In the genomic region with DNA sequence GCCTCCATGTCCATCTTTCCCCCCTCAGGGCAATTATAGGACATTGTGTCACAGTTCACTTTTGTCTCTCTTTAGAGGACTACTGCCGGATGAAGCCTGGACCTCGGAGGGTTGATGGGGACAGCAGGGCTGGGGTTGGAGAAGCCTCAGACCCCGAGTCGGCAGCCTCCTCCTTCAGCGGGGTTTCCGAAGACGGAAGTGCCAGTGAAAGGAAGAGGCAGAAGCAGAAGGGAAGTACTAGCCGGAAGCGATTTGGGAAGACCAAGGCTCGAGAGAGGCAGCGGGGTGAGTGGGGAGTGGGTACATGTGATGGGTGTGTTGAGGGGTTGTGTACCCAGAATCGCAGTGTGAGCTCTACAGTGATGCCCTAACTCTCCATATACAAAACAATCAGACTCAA, we compare ENCODE assay signal across 13 mouse cellular contexts. TPM values are rescaled to one million over a fixed set of nuclear protein-coding genes. Genes with fewer than 3 reads are reported as not detected.
DNase-seq lines count a peak whose midpoint lies in the region; ATAC-seq and TF ChIP-seq lines count a peak whose summit lies in the region.
"Had no signal": no experiment of that assay in that cellular context is flagged by ENCODE, and none has a peak within 500 bp of the region (broad histone marks: within the 10 kb centered on the region; RNA-seq: fewer than 3 reads in every experiment).

No protein-coding gene starts in this region.

- WGBS in heart, embryonic 10.5 days, result 88% methylated on average over 12 of the region's 12 CpGs
- 93% methylated on average over 12 of the region's 12 CpGs for WGBS in neural tube, embryonic 12.5 days
- WGBS in hindbrain, embryonic 14.5 days, result 89% methylated on average over 12 of the region's 12 CpGs
- 91% methylated on average over 12 of the region's 12 CpGs for WGBS in midbrain, postnatal 0 days

- 0 out of 2 replicates have a peak overlapping the region, but pooled peaks have one; percentile 2 for H3K4me3 ChIP-seq in heart, embryonic 10.5 days
- no peak overlapping the region for H3K4me3 ChIP-seq in neural tube, embryonic 12.5 days
- 0 out of 2 replicates have a peak overlapping the region, but pooled peaks have one; percentile 77 for H3K4me3 ChIP-seq in hindbrain, embryonic 14.5 days (replicated peaks; ENCODE audit: low read length)
- H3K4me3 ChIP-seq in midbrain, postnatal 0 days (ENCODE audit: low read depth, low read length), result no peak overlapping the region

- H3K4me1 ChIP-seq in heart, embryonic 10.5 days, result peaks cover 28% of the 10 kb centered on the region
- H3K4me1 ChIP-seq in neural tube, embryonic 12.5 days, result peaks cover 32% of the 10 kb centered on the region
- peaks cover 48% of the 10 kb centered on the region for H3K4me1 ChIP-seq in hindbrain, embryonic 14.5 days (replicated peaks; ENCODE audit: control insufficient read depth, insufficient read depth, low read length)
- H3K4me1 ChIP-seq in midbrain, postnatal 0 days (ENCODE audit: insufficient read depth, low read length), result peaks cover 20% of the 10 kb centered on the region; the same call in 1 of the 2 replicates

- H3K27ac ChIP-seq in heart, embryonic 10.5 days, result no peak overlapping the region
- no peak overlapping the region for H3K27ac ChIP-seq in neural tube, embryonic 12.5 days
- peak overlapping the region; percentile 99 for H3K27ac ChIP-seq in hindbrain, embryonic 14.5 days
- peak overlapping the region; percentile 95 for H3K27ac ChIP-seq in midbrain, postnatal 0 days (ENCODE audit: low read depth, low read length)
- H3K27ac ChIP-seq: heart, adult 2 months had no signal

- H3K9me3 ChIP-seq in heart, embryonic 10.5 days, result no peaks in the 10 kb centered on the region; the same call in 1 of the 2 replicates
- no peaks in the 10 kb centered on the region for H3K9me3 ChIP-seq in neural tube, embryonic 12.5 days
- no peaks in the 10 kb centered on the region for H3K9me3 ChIP-seq in hindbrain, embryonic 14.5 days (ENCODE audit: control insufficient read depth, low read length)
- no peaks in the 10 kb centered on the region for H3K9me3 ChIP-seq in midbrain, postnatal 0 days (ENCODE audit: low read length)
- H3K9me3 ChIP-seq: embryonic facial prominence, embryonic 15.5 days had no signal

- no peak for ATAC-seq in neural tube, embryonic 12.5 days (ENCODE audit: low FRiP score, low read depth)
- no peak for ATAC-seq in hindbrain, embryonic 14.5 days (ENCODE audit: low FRiP score)
- no peak for ATAC-seq in midbrain, postnatal 0 days (ENCODE audit: low FRiP score)

- no peak for DNase-seq in heart, embryonic 10.5 days (ENCODE audit: low spot score)
- DNase-seq in heart, postnatal 14 days, result no peak
- no peak for DNase-seq in neural tube, embryonic 10.5 days (ENCODE audit: extremely low spot score, low spot score)
- DNase-seq in hindbrain, embryonic 14.5 days (ENCODE audit: low spot score), result no peak
- no peak for DNase-seq in midbrain, postnatal 0 days (ENCODE audit: low spot score)
- DNase-seq in urinary bladder, adult 18-20 months (ENCODE audit: low spot score in 2 of 2), result no peak
- DNase-seq in adrenal gland, adult 18-20 months (ENCODE audit: low spot score in 2 of 2), result no peak
- DNase-seq: thymus, adult 18-20 months had no signal

- H3K9ac ChIP-seq in neural tube, embryonic 12.5 days, result peak overlapping the region; percentile 80; the same call in 1 of the 2 replicates
- 0 out of 2 replicates have a peak overlapping the region, but pooled peaks have one; percentile 87 for H3K9ac ChIP-seq in hindbrain, embryonic 14.5 days
- H3K9ac ChIP-seq in midbrain, postnatal 0 days (replicated peaks; ENCODE audit: low read length, poor library complexity, severe bottlenecking), result 0 out of 2 replicates have a peak overlapping the region, but pooled peaks have one; percentile 81

- intact Hi-C loops in heart, postnatal 14 days (cut with DNase I), result loop anchor here (10.0 kb wide), 1 partner anchor 505 kb away; no protein-coding TSS in a partner anchor

- peaks cover 50% of the 10 kb centered on the region for H3K27me3 ChIP-seq in heart, embryonic 10.5 days (ENCODE audit: insufficient read depth, poor library complexity, severe bottlenecking)
- peaks cover 45% of the 10 kb centered on the region for H3K27me3 ChIP-seq in neural tube, embryonic 12.5 days (replicated peaks)
- peaks cover 28% of the 10 kb centered on the region for H3K27me3 ChIP-seq in hindbrain, embryonic 14.5 days (ENCODE audit: control insufficient read depth, insufficient read depth, low read length)
- peaks cover 6% of the 10 kb centered on the region; the same call in 1 of the 2 replicates for H3K27me3 ChIP-seq in midbrain, postnatal 0 days (ENCODE audit: insufficient read depth, low read length)

- no peaks in the 10 kb centered on the region for H3K36me3 ChIP-seq in heart, embryonic 10.5 days
- no peaks in the 10 kb centered on the region for H3K36me3 ChIP-seq in neural tube, embryonic 12.5 days
- no peaks in the 10 kb centered on the region for H3K36me3 ChIP-seq in hindbrain, embryonic 14.5 days (replicated peaks; ENCODE audit: control insufficient read depth, insufficient read depth)
- no peaks in the 10 kb centered on the region for H3K36me3 ChIP-seq in midbrain, postnatal 0 days (ENCODE audit: insufficient read depth, low read length)
- H3K36me3 ChIP-seq: embryonic facial prominence, embryonic 15.5 days had no signal

- no peak for TF ChIP-seq CTCF in midbrain, postnatal 0 days (IDR thresholded peaks at IDR 0.05)

- peak overlapping the region; percentile 86 for H3K4me2 ChIP-seq in neural tube, embryonic 12.5 days (replicated peaks)
- peak overlapping the region; percentile 86; the same call in 1 of the 2 replicates for H3K4me2 ChIP-seq in hindbrain, embryonic 14.5 days (replicated peaks)
- no peak overlapping the region for H3K4me2 ChIP-seq in midbrain, postnatal 0 days (ENCODE audit: low read depth, low read length, poor library complexity, severe bottlenecking)

RNA-seq across cellular contexts. Expression of a gene that starts 2.5 kb away (rescaled TPM):
- polyA plus RNA-seq in heart, embryonic 10.5 days (2016; fragmentation: Nextera tagmentation; extraction: Ambion mirVana), result 107 and 121 TPM in 2 replicates
- total RNA-seq in heart, postnatal 14 days (2021), result 10 to 100 TPM; 85.6 to 94.1 TPM
- 147 and 163 TPM in 2 replicates for polyA plus RNA-seq in neural tube, embryonic 12.5 days (2016; fragmentation: Nextera tagmentation; extraction: Ambion mirVana)
- 96.6 and 103 TPM in 2 replicates for polyA plus RNA-seq in hindbrain, embryonic 14.5 days (2014; fragmentation: Nextera tagmentation; extraction: Ambion mirVana)
- 157 and 161 TPM in 2 replicates for total RNA-seq in midbrain, postnatal 0 days (2014; rRNA removed)
- 74.7 and 78.2 TPM in 2 replicates for polyA plus RNA-seq in midbrain, postnatal 0 days (2015; fragmentation: Nextera tagmentation; extraction: Ambion mirVana)
- total RNA-seq in adrenal gland, adult 18-20 months (2021), result 100 to 1,000 TPM; 145 to 156 TPM

RNA-seq across cellular contexts. Expression of a gene that starts 8.1 kb away (rescaled TPM):
- 17.6 and 21.4 TPM in 2 replicates for polyA plus RNA-seq in heart, embryonic 10.5 days (2016; fragmentation: Nextera tagmentation; extraction: Ambion mirVana)
- 1 to 10 TPM; 5.5 to 7.9 TPM for total RNA-seq in heart, postnatal 14 days (2021)
- 53.5 and 56.0 TPM in 2 replicates for polyA plus RNA-seq in neural tube, embryonic 12.5 days (2016; fragmentation: Nextera tagmentation; extraction: Ambion mirVana)
- 105 and 110 TPM in 2 replicates for polyA plus RNA-seq in hindbrain, embryonic 14.5 days (2014; fragmentation: Nextera tagmentation; extraction: Ambion mirVana)
- total RNA-seq in midbrain, postnatal 0 days (2014; rRNA removed), result 55.6 and 77.7 TPM in 2 replicates
- 154 and 157 TPM in 2 replicates for polyA plus RNA-seq in midbrain, postnatal 0 days (2015; fragmentation: Nextera tagmentation; extraction: Ambion mirVana)
- 1 to 10 TPM; 5.1 to 5.7 TPM for total RNA-seq in adrenal gland, adult 18-20 months (2021)

RNA-seq across cellular contexts. Expression of a gene that starts 20.6 kb away (rescaled TPM):
- polyA plus RNA-seq in heart, embryonic 10.5 days (2016; fragmentation: Nextera tagmentation; extraction: Ambion mirVana), result 53.8 and 57.3 TPM in 2 replicates
- total RNA-seq in heart, postnatal 14 days (2021), result 100 to 1,000 TPM; 181 TPM
- 73.4 and 80.5 TPM in 2 replicates for polyA plus RNA-seq in neural tube, embryonic 12.5 days (2016; fragmentation: Nextera tagmentation; extraction: Ambion mirVana)
- 116 and 124 TPM in 2 replicates for polyA plus RNA-seq in hindbrain, embryonic 14.5 days (2014; fragmentation: Nextera tagmentation; extraction: Ambion mirVana)
- 399 and 484 TPM in 2 replicates for total RNA-seq in midbrain, postnatal 0 days (2014; rRNA removed)
- 130 and 134 TPM in 2 replicates for polyA plus RNA-seq in midbrain, postnatal 0 days (2015; fragmentation: Nextera tagmentation; extraction: Ambion mirVana)
- 100 to 1,000 TPM; 140 to 142 TPM for total RNA-seq in adrenal gland, adult 18-20 months (2021)

RNA-seq across cellular contexts. Expression of a gene that starts 21.2 kb away (rescaled TPM):
- polyA plus RNA-seq in heart, embryonic 10.5 days (2016; fragmentation: Nextera tagmentation; extraction: Ambion mirVana), result 3.9 and 4.5 TPM in 2 replicates
- 1 to 10 TPM; 5.0 to 6.6 TPM for total RNA-seq in heart, postnatal 14 days (2021)
- 4.2 and 5.9 TPM in 2 replicates for polyA plus RNA-seq in neural tube, embryonic 12.5 days (2016; fragmentation: Nextera tagmentation; extraction: Ambion mirVana)
- 7.0 and 8.9 TPM in 2 replicates for polyA plus RNA-seq in hindbrain, embryonic 14.5 days (2014; fragmentation: Nextera tagmentation; extraction: Ambion mirVana)
- total RNA-seq in midbrain, postnatal 0 days (2014; rRNA removed), result 5.0 and 8.0 TPM in 2 replicates
- polyA plus RNA-seq in midbrain, postnatal 0 days (2015; fragmentation: Nextera tagmentation; extraction: Ambion mirVana), result 4.3 and 5.4 TPM in 2 replicates
- total RNA-seq in adrenal gland, adult 18-20 months (2021), result 1 to 10 TPM; 3.4 to 4.1 TPM

RNA-seq across cellular contexts. Expression of a gene that starts 25.5 kb away (rescaled TPM):
- not detected in 2 replicates for polyA plus RNA-seq in heart, embryonic 10.5 days (2016; fragmentation: Nextera tagmentation; extraction: Ambion mirVana)
- total RNA-seq in heart, postnatal 14 days (2021), result not detected
- polyA plus RNA-seq in neural tube, embryonic 12.5 days (2016; fragmentation: Nextera tagmentation; extraction: Ambion mirVana), result not detected in 2 replicates
- not detected in 2 replicates for polyA plus RNA-seq in hindbrain, embryonic 14.5 days (2014; fragmentation: Nextera tagmentation; extraction: Ambion mirVana)
- not detected in 2 replicates for total RNA-seq in midbrain, postnatal 0 days (2014; rRNA removed)
- not detected in 2 replicates for polyA plus RNA-seq in midbrain, postnatal 0 days (2015; fragmentation: Nextera tagmentation; extraction: Ambion mirVana)
- not detected for total RNA-seq in adrenal gland, adult 18-20 months (2021)
- total RNA-seq: heart, adult 2 months had no signal
- polyA plus RNA-seq: embryonic facial prominence, embryonic 15.5 days; heart, adult 2 months; kidney, postnatal 0 days; limb, embryonic 11.5 days had no signal

Comparison
In these comparisons a context has a peak if more than half of its experiments do, and no peak if none do; other contexts are left out.
1. H3K27ac ChIP-seq: peak in hindbrain, embryonic 14.5 days (single experiment) and midbrain, postnatal 0 days (single experiment); none in heart, embryonic 10.5 days (single experiment) and neural tube, embryonic 12.5 days (single experiment).
2. H3K4me3 ChIP-seq: peak in heart, embryonic 10.5 days (single experiment) and hindbrain, embryonic 14.5 days (single experiment); none in neural tube, embryonic 12.5 days (single experiment) and midbrain, postnatal 0 days (single experiment).
3. Peak in every context shown above with its lines, with median percentiles within 50 percentile points of each other: H3K9ac ChIP-seq.